Mouse (Mus musculus): ENCODE results near the gene 1700019D03Rik. TPM values are rescaled to one million over a fixed set of nuclear protein-coding genes. Genes with fewer than 3 reads are reported as not detected.

The 1700019D03Rik gene
- polyA plus RNA-seq, 1 experiment from 2014 or later = 0.88 TPM

GRCm38 (mm10) chr1:52884208-52884607, 135.8 kb downstream of the 1700019D03Rik start:
- Histone ChIP-seq H3K27me3 (no peaks in the 10 kb centered on the region), H3K9ac (no peak overlapping the region), H3K4me2 (no peak overlapping the region), H3K36me3 (no peaks in the 10 kb centered on the region), H3K4me1 (replicated peaks) (no peaks in the 10 kb centered on the region), H3K4me3 (no peak overlapping the region), H3K27ac (no peak overlapping the region), H3K9me3 (replicated peaks) (no peaks in the 10 kb centered on the region)
- 77% methylated on average over 2 of the region's 2 CpGs for WGBS
- no peak for ATAC-seq (replicated peaks; ENCODE audit: insufficient number of reproducible peaks, insufficient read depth, low FRiP score, low read depth)

Other genes with a start within 250 kb of the 1700019D03Rik start
- 15.4 and 20.7 TPM in 2 replicates for gene Inpp1, start 202.5 kb downstream of the 1700019D03Rik start, polyA plus RNA-seq (2015; fragmentation: Nextera tagmentation; extraction: Ambion mirVana)
- gene Hibch, start 175.2 kb downstream of the 1700019D03Rik start, polyA plus RNA-seq (2015; fragmentation: Nextera tagmentation; extraction: Ambion mirVana) = 26.9 and 31.3 TPM in 2 replicates
- 2.0 TPM in 2 replicates for gene Mstn, start 41.5 kb upstream of the 1700019D03Rik start, polyA plus RNA-seq (2015; fragmentation: Nextera tagmentation; extraction: Ambion mirVana)
- gene 1700019A02Rik, start 167.5 kb upstream of the 1700019D03Rik start, polyA plus RNA-seq (2015; fragmentation: Nextera tagmentation; extraction: Ambion mirVana) = not detected in 2 replicates

Data from heart, embryonic 15.5 days (tissue).